Mouse (Mus musculus) mouse embryonic stem cell (cell line): ENCODE data around the gene Csnk2a2.

Experiments
- in situ Hi-C, 2 experiments: fragments of 300-500 bp; cut with MboI; formaldehyde crosslinking; loops; 1 replicate in 1 of 2; 3 replicates in 1 of 2; pipeline ENCODE4 v1.14.3; 2019 to 2020; ENCODE audit warnings: low sequenced_read_pairs in 2 of 2, low pct_unique_long_range_greater_than_20kb in 1 of 2, mixed read lengths in 1 of 2; ENCODE audit not compliant: unreplicated experiment in 1 of 2

Csnk2a2 gene

DNA sequence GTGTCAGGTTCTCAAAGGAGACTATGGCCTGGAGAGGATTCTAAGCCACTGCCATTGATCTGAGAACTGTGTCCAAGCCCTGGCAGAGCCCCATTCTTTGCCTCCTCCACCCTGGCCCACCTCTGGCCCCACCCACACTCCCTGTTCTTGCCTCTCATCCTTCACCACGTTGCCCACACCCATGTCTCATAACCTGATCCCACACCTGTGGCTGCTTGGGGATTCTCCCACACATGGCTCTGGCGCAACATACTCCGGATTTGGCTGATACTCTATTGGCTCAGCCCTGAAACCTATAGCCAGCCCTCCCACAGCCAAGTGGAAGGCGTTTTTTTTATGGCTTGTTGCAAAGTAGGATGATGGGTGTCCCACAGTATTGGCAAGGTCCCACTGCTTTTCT lies 2.2 kb upstream of the Csnk2a2 start:
- in situ Hi-C loops, result no loop called here

- in situ Hi-C loops, result no loop called here
Measured at GRCm38 (mm10) chr8:95488698-95489332, 1.0 kb downstream of the Csnk2a2 start.

- in situ Hi-C loops, result no loop called here
Measured at GRCm38 (mm10) chr8:95487800-95488697, 1.8 kb downstream of the Csnk2a2 start.

- in situ Hi-C loops, result no loop called here
Measured at GRCm38 (mm10) chr8:95470008-95470407, 19.8 kb downstream of the Csnk2a2 start.

GRCm38 (mm10) chr8:95468995-95469394 lies 20.8 kb downstream of the Csnk2a2 start:
- in situ Hi-C loops, result no loop called here

DNA sequence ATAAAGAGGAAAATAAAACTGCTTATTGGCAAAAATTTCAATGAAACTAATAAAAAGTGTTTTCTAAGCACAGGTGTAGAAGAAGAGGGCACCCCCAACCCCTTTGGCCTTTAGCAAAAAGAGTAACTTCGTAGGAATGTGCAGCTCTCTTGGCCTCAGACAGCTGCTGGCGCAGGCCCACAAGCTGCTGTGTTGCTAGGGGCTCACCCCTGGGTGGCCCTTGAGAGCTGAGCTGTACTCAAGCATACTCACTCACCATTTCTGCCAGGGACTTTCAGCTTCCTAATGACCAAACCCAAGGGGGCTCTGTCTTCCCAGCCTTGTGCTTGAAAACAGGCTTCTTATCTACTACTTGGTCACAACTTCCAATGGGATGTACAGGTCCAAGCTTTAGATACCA lies 23.3 kb downstream of the Csnk2a2 start:
- in situ Hi-C loops, result no loop called here

- in situ Hi-C loops, result no loop called here
Measured at GRCm38 (mm10) chr8:95452518-95452917, 37.3 kb downstream of the Csnk2a2 start.

GRCm38 (mm10) chr8:95450271-95450670 lies 39.6 kb downstream of the Csnk2a2 start:
- in situ Hi-C loops, result no loop called here

DNA sequence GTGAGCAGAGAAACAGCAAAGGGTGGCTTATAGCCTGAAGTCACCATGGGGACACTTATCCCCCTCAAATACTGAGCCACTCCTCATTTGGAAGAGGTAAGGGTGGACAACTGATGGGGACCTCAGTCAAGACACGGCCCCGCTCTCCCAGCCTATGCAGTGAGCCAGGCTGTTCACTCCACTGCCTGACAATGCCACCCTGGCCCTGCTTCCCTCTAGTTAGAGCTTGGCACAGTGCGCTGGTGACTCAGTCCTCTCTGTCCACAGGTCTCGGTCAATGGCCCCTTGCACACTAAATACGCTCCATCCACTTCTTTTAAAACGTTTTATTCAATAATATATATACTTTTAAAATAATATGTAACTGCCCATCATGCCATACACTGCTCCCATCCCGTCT lies 42.2 kb downstream of the Csnk2a2 start:
- in situ Hi-C loops, result no loop called here

DNA sequence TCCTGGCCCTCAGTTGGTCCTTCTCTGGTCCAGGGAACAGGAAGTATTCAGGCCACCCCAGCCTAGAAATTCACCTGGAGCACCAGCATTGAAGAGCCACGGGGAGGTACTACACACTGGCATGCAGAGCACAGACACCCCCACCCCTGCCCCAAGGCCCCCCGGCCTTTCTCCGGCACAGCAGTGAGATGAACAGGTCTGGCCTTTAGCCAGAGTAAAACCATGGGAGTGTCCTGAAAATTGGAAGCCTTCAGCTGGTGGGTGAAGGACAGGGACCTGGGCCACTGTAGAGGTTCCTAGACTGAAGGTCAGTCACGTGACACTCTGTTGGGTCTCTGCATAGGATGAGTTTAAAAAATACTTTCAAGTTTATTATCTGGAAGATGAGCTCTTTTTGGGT lies 44.8 kb downstream of the Csnk2a2 start:
- in situ Hi-C loops, result no loop called here

- in situ Hi-C loops, result no loop called here
Measured at GRCm38 (mm10) chr8:95441491-95442039, 48.3 kb downstream of the Csnk2a2 start.

GRCm38 (mm10) chr8:95440168-95440709 lies 49.6 kb downstream of the Csnk2a2 start:
- in situ Hi-C loops, result no loop called here

GRCm38 (mm10) chr8:95439421-95439820 lies 50.4 kb downstream of the Csnk2a2 start:
- in situ Hi-C loops, result no loop called here

DNA sequence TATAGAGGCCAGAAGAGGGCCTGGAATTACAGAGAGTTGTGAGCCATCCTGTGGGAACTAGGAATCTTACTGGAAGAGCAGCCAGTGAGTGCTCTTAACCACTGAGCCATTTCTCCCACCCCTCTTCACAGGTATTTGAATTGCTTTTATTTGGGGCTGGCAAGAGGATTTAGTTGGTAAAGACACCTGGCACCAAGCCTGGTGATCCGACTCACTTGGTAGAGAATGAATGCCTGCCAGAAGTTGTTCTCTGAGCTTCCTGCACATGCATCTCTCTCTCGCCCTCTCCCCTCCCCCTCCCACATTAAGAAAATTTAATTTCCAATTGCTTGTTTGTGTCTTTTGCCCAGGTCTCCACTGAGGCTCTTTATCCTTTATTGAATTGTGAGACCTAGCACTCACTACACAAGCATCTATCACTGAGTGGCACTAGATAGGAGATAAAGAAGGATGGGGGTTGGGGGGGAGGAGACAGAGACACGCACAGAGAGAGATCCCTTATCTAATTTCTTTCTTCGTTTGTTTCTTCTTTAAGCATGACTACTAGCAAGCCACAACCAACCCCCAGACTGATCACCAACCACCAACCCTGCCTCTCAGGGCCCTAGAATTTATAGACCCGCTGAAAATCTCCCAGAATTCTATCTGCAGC lies 52.4 kb downstream of the Csnk2a2 start:
- in situ Hi-C loops, result no loop called here

- in situ Hi-C loops, result no loop called here
Measured at GRCm38 (mm10) chr8:95435930-95436329, 53.9 kb downstream of the Csnk2a2 start.

DNA sequence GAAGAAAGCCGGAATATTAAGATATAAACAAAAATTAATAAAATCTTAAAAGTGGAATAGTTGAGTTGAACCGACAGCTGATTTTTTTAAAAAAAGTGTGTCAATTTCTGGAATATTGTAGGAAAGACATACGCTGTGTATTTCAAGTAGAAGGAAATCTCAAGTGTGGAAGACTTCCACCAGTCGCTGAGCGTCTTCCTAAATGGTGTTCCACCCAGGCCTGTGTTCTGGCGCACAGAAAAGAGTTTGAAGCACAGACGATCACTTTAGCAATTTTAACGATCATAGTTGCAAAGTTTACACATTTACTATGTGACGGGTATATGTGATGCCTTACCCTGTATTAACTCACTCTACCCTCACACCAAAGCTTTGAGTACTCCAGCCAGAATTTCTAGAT lies 54.4 kb downstream of the Csnk2a2 start:
- in situ Hi-C loops, result no loop called here

DNA sequence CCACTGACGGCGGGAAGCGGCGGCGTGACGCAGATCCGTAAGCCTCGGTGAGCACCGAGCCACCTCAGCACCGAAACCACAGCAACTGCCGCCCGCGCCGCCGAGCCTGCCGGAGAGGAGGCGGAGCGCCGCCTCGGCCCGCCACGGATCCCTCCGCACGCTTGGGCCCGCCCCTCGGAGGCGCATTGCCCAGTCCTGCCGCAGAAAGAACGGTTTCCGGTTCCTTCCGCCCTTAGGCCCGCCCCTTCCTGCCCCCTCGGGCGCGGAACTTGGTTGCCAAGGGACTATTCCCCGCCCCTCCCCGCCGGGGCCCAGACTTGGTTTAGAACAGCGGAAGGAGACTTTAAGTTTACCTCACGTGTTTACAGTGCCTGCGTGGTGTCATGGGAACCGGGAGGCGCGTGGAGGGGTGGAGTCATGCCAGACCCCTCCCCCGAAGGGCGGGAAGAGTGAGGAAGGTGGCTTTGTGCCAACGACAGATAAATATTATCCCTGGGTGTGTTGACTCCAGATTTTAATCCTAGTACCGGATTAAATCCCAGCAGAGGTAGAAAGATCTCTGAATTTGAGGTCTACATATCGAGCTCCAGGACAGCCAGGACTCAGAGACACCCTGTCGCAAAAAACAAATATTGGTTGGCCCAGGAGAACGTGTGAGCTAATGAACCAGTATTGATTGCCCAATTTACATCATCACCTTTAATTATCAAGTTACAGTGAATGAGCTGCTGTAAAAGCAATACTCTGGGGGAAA lies 55.0 kb downstream of the Csnk2a2 start, which contains the start of gene Cfap20:
Gene Cfap20 (minus strand): TSS at position 184 of the 754 bp plus-strand sequence.
- in situ Hi-C loops, result no loop called here

DNA sequence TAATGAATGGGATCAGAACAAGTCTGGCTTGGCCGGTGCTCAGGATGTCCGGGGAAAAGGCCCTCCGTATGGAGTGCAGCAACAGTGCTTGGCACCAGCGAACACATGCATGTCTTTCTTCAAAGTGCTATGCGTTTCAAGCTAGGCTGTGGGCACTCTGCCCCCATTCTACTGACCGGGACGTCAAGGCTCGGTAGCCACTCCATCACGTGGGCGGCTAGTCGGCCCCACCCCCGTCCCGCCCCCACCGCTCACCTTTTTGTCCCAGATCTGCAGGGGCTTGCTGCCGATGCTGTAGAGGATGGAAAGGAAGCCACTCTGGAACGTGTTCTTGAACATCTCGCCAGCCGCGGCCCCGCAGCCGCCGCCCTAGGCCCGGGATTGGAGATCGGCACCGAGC lies 55.6 kb downstream of the Csnk2a2 start:
- in situ Hi-C loops, result no loop called here
